Mouse (Mus musculus) heart, postnatal 0 days (tissue): ENCODE measurements around the gene Krt33b. TPM values are rescaled to one million over a fixed set of nuclear protein-coding genes. Genes with fewer than 3 reads are reported as not detected.

ENCODE experiments used
- ATAC-seq: fragments of 200-750 bp; cut with Nextera tagmentation; 2 replicates; pipeline ENCODE4 v1.8.0; 2017; ENCODE audit warnings: low read depth, moderate number of reproducible peaks, moderate library complexity; ENCODE audit not compliant: insufficient read depth
- DNase-seq: peaks from one replicate; pipeline ENCODE4 v3.0.0-alpha.2; 2016; ENCODE audit warnings: low spot score
- H3K27ac ChIP-seq: fragments of 300-500 bp; sonication (generic); 2 replicates; pipeline ENCODE4 v1.5.1; 2014; ENCODE audit warnings: low read depth, mild to moderate bottlenecking
- H3K27me3 ChIP-seq: fragments of 300-500 bp; sonication (generic); 2 replicates; pipeline ENCODE4 v1.6.1; 2014; ENCODE audit warnings: low read length, mixed read lengths; ENCODE audit not compliant: control insufficient read depth, insufficient read depth
- H3K36me3 ChIP-seq: fragments of 300-500 bp; sonication (generic); replicated peaks from 2 replicates; pipeline ENCODE4 v1.6.1; 2014; ENCODE audit warnings: low read length, mixed read lengths; ENCODE audit not compliant: control insufficient read depth, insufficient read depth
- H3K4me1 ChIP-seq: fragments of 300-500 bp; sonication (generic); 2 replicates; pipeline ENCODE4 v1.6.1; 2014; ENCODE audit warnings: antibody characterized with exemption; ENCODE audit not compliant: control insufficient read depth, insufficient read depth
- H3K4me2 ChIP-seq: fragments of 300-500 bp; sonication (generic); 2 replicates; pipeline ENCODE4 v1.6.1; 2014; ENCODE audit warnings: low read depth, mild to moderate bottlenecking, low read length, moderate library complexity
- H3K4me3 ChIP-seq: fragments of 300-500 bp; sonication (generic); 2 replicates; pipeline ENCODE4 v1.5.1; 2014; ENCODE audit warnings: low read depth, low read length
- H3K9ac ChIP-seq: fragments of 300-500 bp; sonication (generic); replicated peaks from 2 replicates; pipeline ENCODE4 v1.6.1; 2014; ENCODE audit warnings: low read depth, low read length, mixed read lengths
- H3K9me3 ChIP-seq: fragments of 300-500 bp; sonication (generic); replicated peaks from 2 replicates; pipeline ENCODE4 v1.6.1; 2016; ENCODE audit warnings: low read length; ENCODE audit not compliant: control insufficient read depth
- CTCF ChIP-seq: IDR thresholded peaks from 2 replicates; pipeline ENCODE4 v1.5.1; 2016; ENCODE audit warnings: antibody characterized with exemption, control low read depth, low read depth
- EP300 ChIP-seq: IDR thresholded peaks from 2 replicates; pipeline ENCODE4 v1.6.1; 2016; ENCODE audit warnings: antibody characterized with exemption, low read depth
- WGBS: fragments of 180-500 bp; shearing (Covaris S2); extraction: QIAGEN DNeasy Blood & Tissue Kit; methylation state at CpG from one replicate; pipeline ENCODE4 v1.1.7; 2014; 5-methylcytosine and 5-hydroxymethylcytosine counted together
- polyA plus RNA-seq: library from polyadenylated mRNA; unstranded; fragments of >200 nt; fragmentation: Nextera tagmentation; extraction: Ambion mirVana; gene quantifications from 2 replicates; pipeline ENCODE4 v1.2.1, GENCODE M21; 2015
- total RNA-seq: library from RNA; depleted of rRNA; stranded (reverse); fragments of >200 nt; gene quantifications from 2 replicates; pipeline ENCODE4 v1.2.3, GENCODE M21; 2014; ENCODE audit warnings: low replicate concordance

Gene Krt33b
- total and polyA plus RNA-seq, 2 experiments from 2014 or later: not detected

DNA sequence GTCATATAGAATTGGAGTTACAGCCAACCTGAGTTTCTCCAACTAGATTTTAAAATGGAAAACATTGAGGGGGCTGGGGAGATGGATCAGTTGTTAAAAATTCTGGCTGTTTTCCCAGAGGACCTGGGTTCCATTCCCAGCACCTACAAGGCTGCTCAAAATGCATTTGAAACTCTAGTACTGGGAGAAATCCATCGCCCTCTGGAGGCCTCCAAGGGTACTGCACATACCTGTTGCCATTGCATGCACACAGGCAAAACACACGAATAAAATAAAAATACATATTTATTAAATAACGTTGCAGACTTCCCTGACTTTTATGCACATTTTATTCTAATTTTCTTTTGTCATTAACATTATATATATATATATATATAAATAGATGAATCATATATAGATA is 23.0 kb downstream of the Krt33b start:
- H3K9ac ChIP-seq: no peak overlapping the region
- DNase-seq: no peak
- TF ChIP-seq CTCF (peak; percentile 27; the same call in 1 of the 2 replicates), EP300 (no peak)
- no peak for ATAC-seq
- H3K27ac ChIP-seq: no peak overlapping the region
- no peak overlapping the region for H3K4me3 ChIP-seq
- no peaks in the 10 kb centered on the region for H3K4me1 ChIP-seq
- 47% methylated on average over 3 of the region's 3 CpGs for WGBS
- no peaks in the 10 kb centered on the region for H3K9me3 ChIP-seq
- no peak overlapping the region for H3K4me2 ChIP-seq
- H3K27me3 ChIP-seq: no peaks in the 10 kb centered on the region
- no peaks in the 10 kb centered on the region for H3K36me3 ChIP-seq

- no peak overlapping the region for H3K4me2 ChIP-seq
Measured at GRCm38 (mm10) chr11:100005905-100006304, 23.8 kb downstream of the Krt33b start.

DNA sequence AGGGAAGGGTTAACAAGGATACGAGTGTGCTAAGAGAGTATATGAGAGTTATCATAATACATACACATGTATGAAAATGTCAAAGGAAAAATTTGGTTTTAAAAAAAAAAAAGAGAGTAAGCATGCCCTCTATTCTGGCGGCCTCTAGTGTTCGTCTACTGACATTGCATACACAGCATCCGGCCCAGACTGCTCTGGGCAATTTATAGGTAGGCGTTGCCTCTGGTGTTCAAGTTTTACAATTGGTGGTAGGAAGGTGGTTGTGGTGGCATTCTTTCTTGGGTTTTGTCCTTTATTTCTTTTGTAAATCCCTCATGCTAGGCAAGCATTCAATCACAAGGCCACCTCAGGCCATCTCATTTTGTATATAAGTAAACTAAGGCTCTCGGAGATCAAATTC is 24.8 kb downstream of the Krt33b start:
- no peak overlapping the region for H3K4me3 ChIP-seq
- H3K27ac ChIP-seq: no peak overlapping the region
- no peaks in the 10 kb centered on the region for H3K36me3 ChIP-seq
- H3K4me2 ChIP-seq: no peak overlapping the region
- H3K27me3 ChIP-seq: no peaks in the 10 kb centered on the region
- H3K9me3 ChIP-seq: no peaks in the 10 kb centered on the region
- H3K9ac ChIP-seq: no peak overlapping the region
- DNase-seq (peak; percentile 38), ATAC-seq (no peak)
- no peaks in the 10 kb centered on the region for H3K4me1 ChIP-seq
- WGBS: 23% methylated on average over 6 of the region's 6 CpGs
- no peak for TF ChIP-seq EP300
- peak; percentile 74 for TF ChIP-seq CTCF

More at GRCm38 (mm10) chr11:100005905-100006304, 23.8 kb downstream of the Krt33b start:
- Histone ChIP-seq H3K4me1 (no peaks in the 10 kb centered on the region), H3K9me3 (no peaks in the 10 kb centered on the region), H3K4me3 (no peak overlapping the region), H3K27me3 (no peaks in the 10 kb centered on the region), H3K27ac (no peak overlapping the region), H3K36me3 (no peaks in the 10 kb centered on the region), H3K9ac (no peak overlapping the region)
- WGBS: 85% methylated on average over 8 of the region's 8 CpGs
- TF ChIP-seq EP300 (no peak), CTCF (no peak)
- ATAC-seq (no peak), DNase-seq (no peak)

GRCm38 (mm10) chr11:99999091-99999490 is 30.6 kb downstream of the Krt33b start:
- whole genome bisulfite sequencing: 74% methylated on average over 7 of the region's 7 CpGs
- Histone ChIP-seq H3K27me3 (0 out of 2 replicates have a peak, but pooled peaks cover 7% of the 10 kb centered on the region), H3K4me2 (no peak overlapping the region), H3K9ac (no peak overlapping the region), H3K9me3 (no peaks in the 10 kb centered on the region), H3K27ac (no peak overlapping the region), H3K4me3 (no peak overlapping the region), H3K4me1 (no peaks in the 10 kb centered on the region), H3K36me3 (no peaks in the 10 kb centered on the region)
- no peak for TF ChIP-seq CTCF
- TF ChIP-seq EP300: no peak
- no peak for ATAC-seq
- no peak for DNase-seq

- Histone ChIP-seq H3K9ac (no peak overlapping the region), H3K36me3 (no peaks in the 10 kb centered on the region), H3K9me3 (no peaks in the 10 kb centered on the region), H3K4me2 (no peak overlapping the region), H3K4me3 (no peak overlapping the region), H3K4me1 (no peaks in the 10 kb centered on the region), H3K27ac (no peak overlapping the region), H3K27me3 (peaks cover 24% of the 10 kb centered on the region; the same call in 1 of the 2 replicates)
- WGBS: 56% methylated on average over 4 of the region's 4 CpGs
- ATAC-seq (no peak), DNase-seq (no peak)
- no peak for TF ChIP-seq EP300
- TF ChIP-seq CTCF: no peak
Measured at GRCm38 (mm10) chr11:99994384-99994661, 35.3 kb downstream of the Krt33b start.

DNA sequence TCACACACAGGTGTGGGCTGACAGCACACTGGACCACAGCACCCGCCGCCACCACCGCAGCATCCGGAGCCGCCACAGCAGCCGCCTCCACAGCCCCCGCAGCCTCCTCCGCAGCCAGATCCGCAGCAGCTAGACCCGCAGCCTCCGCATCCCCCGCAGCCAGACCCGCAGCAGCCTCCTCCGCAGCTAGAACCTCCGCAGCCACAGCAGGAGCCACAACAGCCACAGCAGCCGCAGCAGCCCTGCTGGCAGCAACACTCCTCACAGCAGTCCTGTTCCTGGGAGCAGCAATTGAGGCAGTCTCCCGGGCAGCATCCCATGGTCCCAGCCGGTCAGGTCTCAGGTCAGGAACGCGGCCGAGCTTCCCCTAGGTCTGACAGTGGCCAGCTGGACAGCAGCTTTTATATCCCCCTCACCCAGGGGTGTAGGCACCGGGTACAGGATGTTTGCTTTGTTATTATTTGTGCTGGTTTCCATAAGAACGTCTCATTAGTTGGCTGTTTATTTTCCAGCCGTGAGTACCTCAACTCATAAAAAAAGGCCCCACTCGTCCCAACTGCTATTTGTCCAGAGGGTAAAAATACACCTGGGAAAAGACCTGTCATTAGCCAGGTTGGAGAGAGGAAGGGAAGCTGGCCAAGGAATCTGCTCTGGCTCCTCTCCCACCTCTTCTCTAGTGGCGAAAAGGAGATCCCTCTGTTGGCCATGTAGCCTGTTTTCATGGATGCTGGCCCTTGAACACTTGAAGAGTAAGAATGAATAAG is 35.9 kb downstream of the Krt33b start, which contains the start of gene Krtap17-1:
Krtap17-1 (minus strand) TSS at position 375 of the 764 bp plus-strand sequence.
- DNase-seq: no peak
- Histone ChIP-seq H3K4me1 (no peaks in the 10 kb centered on the region), H3K4me3 (no peak within 1 kb of the TSS), H3K27me3 (peaks cover 24% of the 10 kb centered on the region; the same call in 1 of the 2 replicates), H3K9me3 (no peaks in the 10 kb centered on the region), H3K4me2 (no peak within 1 kb of the TSS), H3K36me3 (no peaks in the 10 kb centered on the region), H3K9ac (no peak within 1 kb of the TSS), H3K27ac (no peak within 1 kb of the TSS)
- TF ChIP-seq CTCF (no peak), EP300 (no peak)
- 21% methylated on average over 26 of the region's 26 CpGs for WGBS
- no peak for ATAC-seq
